Mouse (Mus musculus) frontal cortex, postnatal 14 days (tissue): ENCODE measurements at regions not wholly inside any gene's neighbourhood (a gene's known extent, or its start where the extent isn't known, plus 50 kb on each side); places are given as distances from the start of the nearest gene placed in this dataset.

Experiments
- DNase-seq, 2 experiments: peaks; one replicate each; pipeline ENCODE4 v3.0.0; 2022; ENCODE audit warnings: low spot score in 2 of 2

- DNase-seq, result no peak
Measured at GRCm38 (mm10) chr12:106128944-106129724, 119.1 kb downstream of the Vrk1 start.

GRCm38 (mm10) chr12:106130071-106130676, 120.1 kb downstream of the Vrk1 start:
- no peak for DNase-seq

GRCm38 (mm10) chr12:106132715-106133114, 122.7 kb downstream of the Vrk1 start:
- DNase-seq, result no peak

GRCm38 (mm10) chr12:106138466-106138865, 128.4 kb downstream of the Vrk1 start:
- no peak for DNase-seq

GRCm38 (mm10) chr12:106139491-106139890, 129.5 kb downstream of the Vrk1 start:
- DNase-seq, result no peak

- DNase-seq, result no peak
Measured at GRCm38 (mm10) chr12:106139927-106140326, 129.9 kb downstream of the Vrk1 start.

GRCm38 (mm10) chr12:106140671-106141070, 130.6 kb downstream of the Vrk1 start:
- no peak for DNase-seq

GRCm38 (mm10) chr12:106143548-106143947, 133.5 kb downstream of the Vrk1 start:
- DNase-seq, result no peak

GRCm38 (mm10) chr12:106156837-106157236, 146.8 kb downstream of the Vrk1 start:
- no peak for DNase-seq

GRCm38 (mm10) chr12:106157827-106158226, 147.8 kb downstream of the Vrk1 start:
- no peak for DNase-seq

- DNase-seq, result no peak
Measured at GRCm38 (mm10) chr12:106158620-106159019, 148.6 kb downstream of the Vrk1 start.

GRCm38 (mm10) chr12:106171301-106171700, 161.3 kb downstream of the Vrk1 start:
- DNase-seq, result no peak

- DNase-seq, result no peak
Measured at GRCm38 (mm10) chr12:106173211-106173610, 163.2 kb downstream of the Vrk1 start.

- no peak for DNase-seq
Measured at GRCm38 (mm10) chr12:106174070-106174980, 164.3 kb downstream of the Vrk1 start.

- no peak for DNase-seq
Measured at GRCm38 (mm10) chr12:106174981-106175700, 165.1 kb downstream of the Vrk1 start.

GRCm38 (mm10) chr12:106177302-106177701, 167.3 kb downstream of the Vrk1 start:
- DNase-seq, result no peak

GRCm38 (mm10) chr12:106177861-106178260, 167.8 kb downstream of the Vrk1 start:
- DNase-seq, result no peak

GRCm38 (mm10) chr12:106178688-106179205, 168.7 kb downstream of the Vrk1 start:
- no peak for DNase-seq

GRCm38 (mm10) chr12:106182923-106183322, 172.9 kb downstream of the Vrk1 start:
- DNase-seq, result no peak

- DNase-seq, result no peak
Measured at GRCm38 (mm10) chr12:106183973-106184372, 173.9 kb downstream of the Vrk1 start.

GRCm38 (mm10) chr12:106185398-106186077, 175.5 kb downstream of the Vrk1 start:
- peak in 1 of 2 experiments; percentile 30 for DNase-seq
